ENCODE assay signal across 8 mouse cellular contexts in the genomic region with DNA sequence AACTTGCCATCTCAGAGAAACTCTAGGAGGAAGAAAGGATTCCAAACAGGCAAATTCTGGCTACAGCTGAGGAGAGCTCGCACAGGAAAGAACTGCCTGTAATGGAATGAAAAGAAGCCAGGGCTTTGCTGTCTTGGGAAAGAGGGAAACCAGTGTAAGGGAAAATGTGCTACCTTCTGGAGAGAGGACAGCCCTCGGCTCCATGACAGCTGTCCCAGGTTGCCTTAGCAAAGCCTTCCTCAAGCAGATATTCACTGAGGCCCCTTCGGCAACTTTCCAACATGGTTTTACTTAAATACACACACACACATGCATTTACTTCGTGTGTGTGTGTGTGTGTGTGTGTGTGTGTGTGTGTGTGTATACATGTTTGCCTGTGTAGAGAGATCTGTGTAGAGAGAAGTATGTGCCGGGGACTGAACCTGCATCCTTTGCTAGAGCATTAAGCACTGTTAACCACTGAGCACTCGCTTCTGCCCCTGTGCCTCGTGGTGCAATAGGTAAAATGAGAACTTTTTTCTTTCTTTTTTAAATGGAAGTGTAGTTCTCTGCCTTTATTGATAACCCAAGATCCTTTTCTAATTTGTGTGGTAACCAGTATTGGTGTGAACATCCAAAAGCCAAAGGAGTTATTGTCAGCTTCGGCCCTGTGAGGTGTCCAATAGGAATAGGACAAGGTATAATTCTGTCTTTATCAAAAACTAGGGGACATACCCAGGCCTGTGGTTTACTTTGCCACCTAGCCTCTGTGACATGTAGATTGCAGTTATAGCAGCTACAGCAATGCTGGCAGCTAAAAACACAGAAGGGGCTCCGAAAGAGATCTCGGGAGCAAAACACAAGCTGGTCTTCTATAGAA.
DNase-seq lines count a peak whose midpoint lies in the region; ATAC-seq lines count a peak whose summit lies in the region.

No protein-coding gene starts in this region.

- peak; percentile 26 for ATAC-seq in kidney, embryonic 14.5 days (ENCODE audit: low FRiP score, low TSS enrichment)
- no peak for ATAC-seq in embryonic facial prominence, embryonic 12.5 days (ENCODE audit: insufficient number of reproducible peaks, insufficient read depth, low FRiP score, low TSS enrichment)
- ATAC-seq in hindbrain, embryonic 15.5 days (ENCODE audit: low FRiP score, low read depth): peak; percentile 50
- ATAC-seq in megakaryocyte-erythroid progenitor cell, adult 5-6 weeks (replicated peaks; ENCODE audit: low FRiP score, low TSS enrichment, poor library complexity, severe bottlenecking): peak; percentile 77

- H3K4me1 ChIP-seq in kidney, embryonic 14.5 days (ENCODE audit: control insufficient read depth, insufficient read depth, low read length): 0 out of 2 replicates have a peak, but pooled peaks cover 4% of the 10 kb centered on the region
- H3K4me1 ChIP-seq in embryonic facial prominence, embryonic 12.5 days: no peaks in the 10 kb centered on the region
- peaks cover 19% of the 10 kb centered on the region for H3K4me1 ChIP-seq in hindbrain, embryonic 15.5 days (replicated peaks)

- peak overlapping the region; percentile 69; the same call in 1 of the 2 replicates for H3K9ac ChIP-seq in kidney, embryonic 14.5 days (ENCODE audit: low read depth, low read length)
- peak overlapping the region; percentile 64 for H3K9ac ChIP-seq in embryonic facial prominence, embryonic 12.5 days
- H3K9ac ChIP-seq in hindbrain, embryonic 15.5 days: peak overlapping the region; percentile 72

- H3K27me3 ChIP-seq in kidney, embryonic 14.5 days (ENCODE audit: control insufficient read depth, insufficient read depth, low read length): no peaks in the 10 kb centered on the region
- H3K27me3 ChIP-seq in embryonic facial prominence, embryonic 12.5 days: no peaks in the 10 kb centered on the region
- H3K27me3 ChIP-seq in hindbrain, embryonic 15.5 days: no peaks in the 10 kb centered on the region

- peak overlapping the region; percentile 89 for H3K27ac ChIP-seq in kidney, embryonic 14.5 days (ENCODE audit: low read depth, low read length)
- peak overlapping the region; percentile 91 for H3K27ac ChIP-seq in embryonic facial prominence, embryonic 12.5 days
- H3K27ac ChIP-seq in hindbrain, embryonic 15.5 days (replicated peaks): peak overlapping the region; percentile 96

- H3K4me3 ChIP-seq in kidney, embryonic 14.5 days (ENCODE audit: low read length): peak overlapping the region; percentile 54
- H3K4me3 ChIP-seq in embryonic facial prominence, embryonic 12.5 days: peak overlapping the region; percentile 55
- H3K4me3 ChIP-seq in hindbrain, embryonic 15.5 days: peak overlapping the region; percentile 58

- no peaks in the 10 kb centered on the region for H3K36me3 ChIP-seq in kidney, embryonic 14.5 days (ENCODE audit: control insufficient read depth, insufficient read depth, low read length)
- no peaks in the 10 kb centered on the region for H3K36me3 ChIP-seq in embryonic facial prominence, embryonic 12.5 days
- H3K36me3 ChIP-seq in hindbrain, embryonic 15.5 days: no peaks in the 10 kb centered on the region

- no peak for DNase-seq in kidney, adult 11 months
- peak; percentile 26 for DNase-seq in MN1 (ENCODE audit: low spot score)
- peak; percentile 21 for DNase-seq in yolk sac, embryonic 10.5 days (ENCODE audit: low spot score)
- DNase-seq in frontal cortex, postnatal 14 days (ENCODE audit: low spot score in 2 of 2): no peak

- H3K4me2 ChIP-seq in kidney, embryonic 14.5 days (replicated peaks; ENCODE audit: low read depth, low read length): peak overlapping the region; percentile 44
- H3K4me2 ChIP-seq in embryonic facial prominence, embryonic 12.5 days (replicated peaks): peak overlapping the region; percentile 52
- peak overlapping the region; percentile 57 for H3K4me2 ChIP-seq in hindbrain, embryonic 15.5 days

- no peaks in the 10 kb centered on the region for H3K9me3 ChIP-seq in kidney, embryonic 14.5 days (ENCODE audit: control insufficient read depth, low read length)
- no peaks in the 10 kb centered on the region for H3K9me3 ChIP-seq in embryonic facial prominence, embryonic 12.5 days
- H3K9me3 ChIP-seq in hindbrain, embryonic 15.5 days: no peaks in the 10 kb centered on the region

- WGBS in kidney, embryonic 14.5 days: 47% methylated on average over 10 of the region's 10 CpGs
- WGBS in embryonic facial prominence, embryonic 12.5 days: 34% methylated on average over 10 of the region's 10 CpGs
- 30% methylated on average over 10 of the region's 10 CpGs for WGBS in hindbrain, embryonic 15.5 days

Comparison
In these comparisons a context has a peak if more than half of its experiments do, and no peak if none do; other contexts are left out.
1. DNase-seq: peak in MN1 (single experiment) and yolk sac, embryonic 10.5 days (single experiment); none in kidney, adult 11 months (single experiment) and frontal cortex, postnatal 14 days (0 of 2).
2. Peak in every context shown above with its lines, with median percentiles within 50 percentile points of each other: H3K27ac ChIP-seq, H3K4me2 ChIP-seq, H3K4me3 ChIP-seq and H3K9ac ChIP-seq.